Mouse (Mus musculus) mouse embryonic stem cell (cell line): ENCODE measurements at regions not wholly inside any gene's neighbourhood (a gene's known extent, or its start where the extent isn't known, plus 50 kb on each side); places are given as distances from the start of the nearest gene placed in this dataset.

Source experiments
- in situ Hi-C, 2 experiments: fragments of 300-500 bp; cut with MboI; formaldehyde crosslinking; loops; 1 replicate in 1 of 2; 3 replicates in 1 of 2; pipeline ENCODE4 v1.14.3; 2019 to 2020; ENCODE audit warnings: low sequenced_read_pairs in 2 of 2, low pct_unique_long_range_greater_than_20kb in 1 of 2, mixed read lengths in 1 of 2; ENCODE audit not compliant: unreplicated experiment in 1 of 2

- in situ Hi-C loops = loop anchor here in 1 of 2 experiments (10.0 kb wide), 1 partner anchor 319 kb away; the partner anchor contains the start of gene Ccer1
Measured at GRCm38 (mm10) chr10:97375824-97376223, 103.6 kb upstream of the Dcn start.

- in situ Hi-C loops = loop anchor here in 1 of 2 experiments (10.0 kb wide), 1 partner anchor 318 kb away; the partner anchor contains the start of gene Ccer1
Measured at GRCm38 (mm10) chr10:97376376-97376775, 103.0 kb upstream of the Dcn start.

GRCm38 (mm10) chr10:97381586-97381985 lies 97.8 kb upstream of the Dcn start:
- in situ Hi-C loops = no loop called here

GRCm38 (mm10) chr10:97383881-97384280 lies 95.5 kb upstream of the Dcn start:
- in situ Hi-C loops = no loop called here

GRCm38 (mm10) chr10:97387196-97387876 lies 92.1 kb upstream of the Dcn start:
- in situ Hi-C loops = no loop called here

- in situ Hi-C loops = no loop called here
Measured at GRCm38 (mm10) chr10:97389647-97390590, 89.5 kb upstream of the Dcn start.

GRCm38 (mm10) chr10:97397062-97397771 lies 82.2 kb upstream of the Dcn start:
- in situ Hi-C loops = no loop called here

- in situ Hi-C loops = no loop called here
Measured at GRCm38 (mm10) chr10:97397896-97398295, 81.5 kb upstream of the Dcn start.

GRCm38 (mm10) chr10:97402524-97402923 lies 76.9 kb upstream of the Dcn start:
- in situ Hi-C loops = no loop called here

GRCm38 (mm10) chr10:97404076-97404787 lies 75.2 kb upstream of the Dcn start:
- in situ Hi-C loops = no loop called here

GRCm38 (mm10) chr10:97409181-97409581 lies 70.2 kb upstream of the Dcn start:
- in situ Hi-C loops = no loop called here

- in situ Hi-C loops = no loop called here
Measured at GRCm38 (mm10) chr10:97409909-97410308, 69.5 kb upstream of the Dcn start.

- in situ Hi-C loops = no loop called here
Measured at GRCm38 (mm10) chr10:97422579-97422978, 56.8 kb upstream of the Dcn start.

GRCm38 (mm10) chr10:97423039-97423700 lies 56.2 kb upstream of the Dcn start:
- in situ Hi-C loops = no loop called here
